Mouse (Mus musculus): ENCODE data around the gene Akr1a1. TPM values are rescaled to one million over a fixed set of nuclear protein-coding genes. Genes with fewer than 3 reads are reported as not detected.

Gene Akr1a1
- polyA plus RNA-seq, 1 experiment from 2014 or later, result 751 TPM

DNA sequence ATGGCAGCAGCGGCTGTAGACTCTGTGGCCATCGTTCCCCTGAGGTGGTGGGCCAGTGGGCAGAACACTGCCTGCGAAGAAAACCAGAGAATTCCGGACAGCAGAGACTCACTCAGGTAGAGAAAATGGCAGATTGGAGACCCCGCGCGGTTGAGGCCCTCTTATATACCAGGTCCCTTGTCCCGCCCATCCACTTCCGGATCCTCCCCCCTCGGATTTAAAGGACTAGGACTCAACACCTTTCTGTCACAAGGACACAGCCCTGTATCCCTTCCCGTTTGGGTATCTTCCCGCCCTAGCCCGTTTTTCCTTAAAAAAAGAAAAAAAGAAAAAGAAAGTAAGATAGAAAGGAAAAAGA lies 24.1 kb downstream of the Akr1a1 start:
- no peaks in the 10 kb centered on the region for H3K9me3 ChIP-seq (ENCODE audit: control insufficient read depth, low read length)
- WGBS, result 0% methylated on average over 13 of the region's 13 CpGs
- ATAC-seq (ENCODE audit: low FRiP score, low TSS enrichment), result peak; percentile 93
- peak overlapping the region; percentile 97 for H3K27ac ChIP-seq (ENCODE audit: low read depth, low read length)
- H3K4me3 ChIP-seq (ENCODE audit: low read length), result peak overlapping the region; percentile 100
- H3K9ac ChIP-seq (ENCODE audit: low read depth, low read length), result peak overlapping the region; percentile 98
- peak overlapping the region; percentile 62 for H3K4me2 ChIP-seq (replicated peaks; ENCODE audit: low read depth, low read length)
- H3K4me1 ChIP-seq (ENCODE audit: control insufficient read depth, insufficient read depth, low read length), result no peaks in the 10 kb centered on the region; the same call in 1 of the 2 replicates
- H3K36me3 ChIP-seq (ENCODE audit: control insufficient read depth, insufficient read depth, low read length), result peaks cover 15% of the 10 kb centered on the region; the same call in 1 of the 2 replicates
- H3K27me3 ChIP-seq (ENCODE audit: control insufficient read depth, insufficient read depth, low read length), result no peaks in the 10 kb centered on the region

DNA sequence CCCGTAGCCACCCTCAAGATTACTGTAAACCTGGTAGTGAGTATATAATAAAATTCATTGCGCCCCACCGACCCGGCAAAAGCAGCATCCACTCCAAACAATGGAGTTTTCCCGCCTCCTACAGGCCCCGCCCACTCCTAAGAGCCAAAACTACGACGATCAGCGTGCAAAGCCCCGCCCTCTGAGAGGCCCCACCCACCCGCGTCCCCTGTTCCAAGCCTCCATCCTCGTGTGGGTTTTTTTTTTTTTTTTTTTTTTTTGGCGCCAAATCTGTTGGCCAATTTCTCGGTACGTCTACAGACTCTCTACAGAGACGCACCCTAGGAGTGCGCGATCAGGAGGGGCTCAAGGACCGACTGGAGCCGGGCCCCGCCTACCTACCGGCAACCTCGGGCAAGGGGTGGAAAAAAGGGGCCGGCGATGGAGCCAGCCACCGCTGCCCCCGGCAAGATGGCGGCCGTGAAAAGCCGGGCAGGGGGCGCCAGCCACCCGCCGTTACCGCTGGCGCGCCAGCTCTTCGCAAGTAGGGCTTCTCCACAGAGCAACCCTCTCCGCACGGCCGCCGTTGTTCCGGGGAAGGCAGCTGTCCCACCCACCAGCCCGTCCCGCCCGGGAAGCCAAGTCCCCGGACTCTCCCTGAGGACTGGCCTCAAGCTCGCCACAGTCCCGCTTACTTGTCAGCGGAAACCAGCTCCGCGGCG lies 24.7 kb downstream of the Akr1a1 start:
- ATAC-seq (ENCODE audit: low FRiP score, low TSS enrichment), result peak; percentile 84
- Histone ChIP-seq H3K9me3 (ENCODE audit: control insufficient read depth, low read length) (no peaks in the 10 kb centered on the region), H3K4me2 (replicated peaks; ENCODE audit: low read depth, low read length) (peak overlapping the region; percentile 62), H3K36me3 (ENCODE audit: control insufficient read depth, insufficient read depth, low read length) (peaks cover 19% of the 10 kb centered on the region; the same call in 1 of the 2 replicates), H3K9ac (ENCODE audit: low read depth, low read length) (peak overlapping the region; percentile 98), H3K4me1 (ENCODE audit: control insufficient read depth, insufficient read depth, low read length) (no peaks in the 10 kb centered on the region; the same call in 1 of the 2 replicates), H3K27me3 (ENCODE audit: control insufficient read depth, insufficient read depth, low read length) (no peaks in the 10 kb centered on the region), H3K27ac (ENCODE audit: low read depth, low read length) (peak overlapping the region; percentile 97), H3K4me3 (ENCODE audit: low read length) (peak overlapping the region; percentile 100)
- WGBS, result under 1% methylated on average over 53 of the region's 53 CpGs

GRCm38 (mm10) chr4:116624831-116625230 lies 26.6 kb downstream of the Akr1a1 start:
- Histone ChIP-seq H3K36me3 (ENCODE audit: control insufficient read depth, insufficient read depth, low read length) (peaks cover 36% of the 10 kb centered on the region), H3K4me2 (replicated peaks; ENCODE audit: low read depth, low read length) (no peak overlapping the region; the same call in 1 of the 2 replicates), H3K4me1 (ENCODE audit: control insufficient read depth, insufficient read depth, low read length) (no peaks in the 10 kb centered on the region; the same call in 1 of the 2 replicates), H3K9me3 (ENCODE audit: control insufficient read depth, low read length) (no peaks in the 10 kb centered on the region), H3K4me3 (ENCODE audit: low read length) (no peak overlapping the region), H3K27ac (ENCODE audit: low read depth, low read length) (no peak overlapping the region), H3K9ac (ENCODE audit: low read depth, low read length) (no peak overlapping the region), H3K27me3 (ENCODE audit: control insufficient read depth, insufficient read depth, low read length) (no peaks in the 10 kb centered on the region)
- WGBS, result 89% methylated on average over 4 of the region's 4 CpGs
- no peak for ATAC-seq (ENCODE audit: low FRiP score, low TSS enrichment)

GRCm38 (mm10) chr4:116615237-116615636 lies 36.2 kb downstream of the Akr1a1 start:
- peaks cover 77% of the 10 kb centered on the region for H3K36me3 ChIP-seq (ENCODE audit: control insufficient read depth, insufficient read depth, low read length)

GRCm38 (mm10) chr4:116612621-116613020 lies 38.9 kb downstream of the Akr1a1 start:
- Histone ChIP-seq H3K4me3 (ENCODE audit: low read length) (no peak overlapping the region), H3K4me2 (replicated peaks; ENCODE audit: low read depth, low read length) (no peak overlapping the region), H3K27me3 (ENCODE audit: control insufficient read depth, insufficient read depth, low read length) (no peaks in the 10 kb centered on the region), H3K9ac (ENCODE audit: low read depth, low read length) (no peak overlapping the region), H3K9me3 (ENCODE audit: control insufficient read depth, low read length) (no peaks in the 10 kb centered on the region), H3K4me1 (ENCODE audit: control insufficient read depth, insufficient read depth, low read length) (no peaks in the 10 kb centered on the region), H3K36me3 (ENCODE audit: control insufficient read depth, insufficient read depth, low read length) (peaks cover 74% of the 10 kb centered on the region), H3K27ac (ENCODE audit: low read depth, low read length) (no peak overlapping the region)
- WGBS, result 98% methylated on average over 2 of the region's 2 CpGs
- ATAC-seq (ENCODE audit: low FRiP score, low TSS enrichment), result no peak

More at GRCm38 (mm10) chr4:116615237-116615636, 36.2 kb downstream of the Akr1a1 start:
- H3K9ac ChIP-seq (ENCODE audit: low read depth, low read length), result no peak overlapping the region
- no peaks in the 10 kb centered on the region for H3K27me3 ChIP-seq (ENCODE audit: control insufficient read depth, insufficient read depth, low read length)
- WGBS, result 98% methylated on average over 2 of the region's 2 CpGs
- H3K4me2 ChIP-seq (replicated peaks; ENCODE audit: low read depth, low read length), result no peak overlapping the region
- no peak overlapping the region for H3K4me3 ChIP-seq (ENCODE audit: low read length)
- H3K9me3 ChIP-seq (ENCODE audit: control insufficient read depth, low read length), result no peaks in the 10 kb centered on the region
- H3K27ac ChIP-seq (ENCODE audit: low read depth, low read length), result no peak overlapping the region
- H3K4me1 ChIP-seq (ENCODE audit: control insufficient read depth, insufficient read depth, low read length), result no peaks in the 10 kb centered on the region
- ATAC-seq (ENCODE audit: low FRiP score, low TSS enrichment), result no peak

DNA sequence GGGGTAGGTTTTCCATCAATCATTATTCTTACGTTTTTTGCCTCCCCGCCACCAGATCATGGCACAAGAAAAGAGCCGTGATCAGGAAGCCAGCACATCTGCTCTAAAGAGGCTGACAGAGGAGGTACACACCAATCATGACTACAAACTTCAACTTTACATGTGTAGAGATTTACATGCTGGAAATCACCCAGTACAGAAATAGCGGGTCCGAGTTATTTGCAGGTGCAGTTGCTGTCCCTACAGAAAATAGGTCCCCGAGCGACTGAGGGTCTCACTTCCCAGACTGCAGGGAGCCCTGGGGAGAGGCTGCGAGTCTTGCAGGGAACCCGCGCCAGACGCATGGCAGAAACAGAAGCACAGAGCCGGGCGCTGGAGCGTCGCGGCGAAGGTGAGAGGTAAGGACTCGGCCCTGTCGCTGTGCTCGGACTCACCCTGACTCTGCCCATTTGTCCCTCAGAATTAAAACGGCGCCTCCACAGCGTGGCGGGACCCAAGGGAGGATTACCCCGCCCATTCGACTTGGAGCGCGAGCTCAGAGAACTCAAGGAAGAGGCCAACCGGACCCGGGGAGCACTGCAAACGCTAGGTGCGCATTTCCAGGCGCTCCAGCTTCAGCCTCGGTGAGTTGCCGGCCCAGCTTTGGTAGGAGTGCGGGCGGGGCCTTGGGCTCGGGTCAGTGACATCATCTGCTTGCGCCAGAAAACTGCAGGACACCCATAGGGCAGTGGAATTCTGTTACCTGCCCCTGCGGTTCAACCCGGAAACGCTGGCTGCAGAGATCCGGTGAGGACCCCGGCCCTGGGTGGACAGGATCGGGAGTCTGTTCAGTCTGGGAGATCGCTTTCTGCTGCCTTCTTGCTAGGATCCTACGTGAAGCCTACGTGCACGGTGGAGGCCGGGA lies 54.2 kb downstream of the Akr1a1 start:
- WGBS, result 1% methylated on average over 50 of the region's 50 CpGs
- Histone ChIP-seq H3K9me3 (ENCODE audit: control insufficient read depth, low read length) (no peaks in the 10 kb centered on the region), H3K27ac (ENCODE audit: low read depth, low read length) (peak overlapping the region; percentile 64), H3K4me2 (replicated peaks; ENCODE audit: low read depth, low read length) (peak overlapping the region; percentile 87), H3K36me3 (ENCODE audit: control insufficient read depth, insufficient read depth, low read length) (peaks cover 44% of the 10 kb centered on the region), H3K27me3 (ENCODE audit: control insufficient read depth, insufficient read depth, low read length) (no peaks in the 10 kb centered on the region), H3K4me3 (ENCODE audit: low read length) (peak overlapping the region; percentile 58), H3K9ac (ENCODE audit: low read depth, low read length) (peak overlapping the region; percentile 71), H3K4me1 (ENCODE audit: control insufficient read depth, insufficient read depth, low read length) (peaks cover 9% of the 10 kb centered on the region)
- ATAC-seq (ENCODE audit: low FRiP score, low TSS enrichment), result peak; percentile 96

DNA sequence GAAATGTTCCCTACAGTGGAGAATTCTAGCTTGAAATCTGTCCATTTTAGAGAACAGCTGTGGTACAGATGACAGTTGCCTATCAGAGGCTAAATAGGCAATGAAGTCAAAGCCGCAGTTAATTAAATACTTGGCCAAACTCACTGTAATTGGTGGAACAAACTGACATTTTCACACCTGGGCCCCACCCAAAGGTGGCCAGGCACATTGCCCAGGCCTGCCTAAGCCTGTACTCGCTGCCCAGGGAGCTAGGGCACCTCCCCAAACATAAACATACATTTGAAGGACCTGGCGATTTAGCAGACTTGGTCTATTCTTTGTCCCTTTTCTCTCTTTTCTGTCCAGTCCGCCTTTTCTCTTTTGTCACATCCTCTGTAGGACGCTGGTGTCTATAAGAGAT lies 55.1 kb downstream of the Akr1a1 start, which contains the start of gene Ccdc17:
TSS of gene Ccdc17 (plus strand) at position 276 of the 400 bp plus-strand sequence.
- WGBS, result 21% methylated on average over 5 of the region's 5 CpGs
- peak within 1 kb of the TSS; percentile 64 for H3K27ac ChIP-seq (ENCODE audit: low read depth, low read length)
- H3K27me3 ChIP-seq (ENCODE audit: control insufficient read depth, insufficient read depth, low read length), result no peaks in the 10 kb centered on the region
- ATAC-seq (ENCODE audit: low FRiP score, low TSS enrichment), result no peak
- H3K4me1 ChIP-seq (ENCODE audit: control insufficient read depth, insufficient read depth, low read length), result peaks cover 9% of the 10 kb centered on the region
- peak within 1 kb of the TSS; percentile 71 for H3K9ac ChIP-seq (ENCODE audit: low read depth, low read length)
- H3K36me3 ChIP-seq (ENCODE audit: control insufficient read depth, insufficient read depth, low read length), result peaks cover 44% of the 10 kb centered on the region
- no peaks in the 10 kb centered on the region for H3K9me3 ChIP-seq (ENCODE audit: control insufficient read depth, low read length)
- peak within 1 kb of the TSS; percentile 87 for H3K4me2 ChIP-seq (replicated peaks; ENCODE audit: low read depth, low read length)
- peak within 1 kb of the TSS; percentile 58 for H3K4me3 ChIP-seq (ENCODE audit: low read length)

DNA sequence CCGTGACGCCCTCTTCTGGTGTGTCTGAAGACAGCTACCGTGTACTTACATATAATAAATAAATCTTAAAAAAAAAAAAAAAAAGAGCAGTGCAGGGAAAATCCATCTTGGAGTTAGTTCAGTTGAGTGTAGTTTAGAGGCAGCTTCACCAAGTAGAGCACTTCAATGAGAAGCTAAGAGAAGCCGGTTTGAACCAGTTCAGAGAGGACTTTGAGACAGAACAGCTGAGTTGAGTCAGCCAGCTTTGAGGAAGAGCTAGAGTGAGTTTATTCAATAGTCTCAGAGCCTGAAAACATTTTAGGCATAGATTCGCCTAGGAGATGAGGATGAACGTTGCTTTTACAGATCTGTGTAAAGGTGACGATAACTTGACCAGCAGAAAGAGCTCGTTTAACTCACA lies 55.7 kb downstream of the Akr1a1 start:
- no peak overlapping the region for H3K9ac ChIP-seq (ENCODE audit: low read depth, low read length)
- H3K27me3 ChIP-seq (ENCODE audit: control insufficient read depth, insufficient read depth, low read length), result no peaks in the 10 kb centered on the region
- 87% methylated on average over 8 of the region's 8 CpGs for WGBS
- no peak overlapping the region for H3K27ac ChIP-seq (ENCODE audit: low read depth, low read length)
- no peak for ATAC-seq (ENCODE audit: low FRiP score, low TSS enrichment)
- H3K4me3 ChIP-seq (ENCODE audit: low read length), result no peak overlapping the region
- no peak overlapping the region; the same call in 1 of the 2 replicates for H3K4me2 ChIP-seq (replicated peaks; ENCODE audit: low read depth, low read length)
- no peaks in the 10 kb centered on the region for H3K9me3 ChIP-seq (ENCODE audit: control insufficient read depth, low read length)
- peaks cover 44% of the 10 kb centered on the region for H3K36me3 ChIP-seq (ENCODE audit: control insufficient read depth, insufficient read depth, low read length)
- H3K4me1 ChIP-seq (ENCODE audit: control insufficient read depth, insufficient read depth, low read length), result peaks cover 9% of the 10 kb centered on the region
